Mouse (Mus musculus): ENCODE data around the gene Rps10.
"Not testable (repeated sequence)": the region's sequence is repeated elsewhere in the genome, so short reads cannot be mapped to it uniquely, and the experiment has no call there.

Rps10 gene

GRCm38 (mm10) chr17:27643756-27644155 lies 7.3 kb upstream of the Rps10 start:
- no peak for DNase-seq

- no peak for DNase-seq
These were observed 6.6 kb upstream of the Rps10 start for GRCm38 (mm10) chr17:27643101-27643500.

GRCm38 (mm10) chr17:27642491-27643062 lies 6.1 kb upstream of the Rps10 start:
- DNase-seq: no peak

GRCm38 (mm10) chr17:27639851-27640250 lies 3.4 kb upstream of the Rps10 start:
- not testable (repeated sequence) for DNase-seq

- DNase-seq: peak; percentile 32 to 33
These were observed 2.5 kb upstream of the Rps10 start for GRCm38 (mm10) chr17:27638921-27639332.

- DNase-seq: no peak
These were observed 864 bp upstream of the Rps10 start for GRCm38 (mm10) chr17:27637333-27637732.

GRCm38 (mm10) chr17:27635575-27635903 lies 930 bp downstream of the Rps10 start:
- peak in 1 of 2 experiments; percentile 35 for DNase-seq

- peak; percentile 87 to 91 for DNase-seq
These were observed 1.4 kb downstream of the Rps10 start, which contains the start of gene RPS10-NUDT3 for GRCm38 (mm10) chr17:27634871-27635574. Gene RPS10-NUDT3 (minus strand): TSS chr17:27635222.

- peak; percentile 76 to 77 for DNase-seq
These were observed 7.0 kb downstream of the Rps10 start for GRCm38 (mm10) chr17:27629249-27630020.

- no peak for DNase-seq
These were observed 8.1 kb downstream of the Rps10 start for GRCm38 (mm10) chr17:27628376-27628775.

GRCm38 (mm10) chr17:27627451-27627850 lies 9.0 kb downstream of the Rps10 start:
- DNase-seq: peak in 1 of 2 experiments; percentile 33

GRCm38 (mm10) chr17:27626681-27627080 lies 9.8 kb downstream of the Rps10 start:
- no peak for DNase-seq

- DNase-seq: no peak
These were observed 10.8 kb downstream of the Rps10 start for GRCm38 (mm10) chr17:27625455-27626251.

GRCm38 (mm10) chr17:27623360-27624326 lies 12.8 kb downstream of the Rps10 start, which contains the start of gene Nudt3:
Gene Nudt3 (minus strand): TSS chr17:27623495.
- peak; percentile 90 to 92 for DNase-seq

GRCm38 (mm10) chr17:27622611-27623359 lies 13.7 kb downstream of the Rps10 start:
- DNase-seq: no peak

- DNase-seq: peak in 1 of 2 experiments; percentile 11
These were observed 14.6 kb downstream of the Rps10 start for GRCm38 (mm10) chr17:27621705-27622531.

- DNase-seq: no peak
These were observed 15.3 kb downstream of the Rps10 start for GRCm38 (mm10) chr17:27621161-27621560.

GRCm38 (mm10) chr17:27615388-27615787 lies 21.1 kb downstream of the Rps10 start:
- no peak for DNase-seq

- no peak for DNase-seq
These were observed 23.5 kb downstream of the Rps10 start for GRCm38 (mm10) chr17:27613016-27613415.

- no peak for DNase-seq
These were observed 24.5 kb downstream of the Rps10 start for GRCm38 (mm10) chr17:27611994-27612393.

Data from thymus, postnatal 36 days (tissue).